Mouse (Mus musculus): ENCODE results near the gene Fstl3.
"Not testable (repeated sequence)": the region's sequence is repeated elsewhere in the genome, so short reads cannot be mapped to it uniquely, and the experiment has no call there.

Fstl3 gene

GRCm38 (mm10) chr10:79777103-79777531 lies at the start of gene Fstl3:
TSS of gene Fstl3 (plus strand) at chr10:79777272.
- in situ Hi-C loops (cut with MboI, MseI), result no loop called here

GRCm38 (mm10) chr10:79728323-79729249 lies 48.5 kb upstream of the Fstl3 start:
- in situ Hi-C loops (cut with MboI, MseI), result no loop called here

- in situ Hi-C loops (cut with MboI, MseI), result no loop called here
These were observed 47.6 kb upstream of the Fstl3 start for GRCm38 (mm10) chr10:79729357-79729965.

DNA sequence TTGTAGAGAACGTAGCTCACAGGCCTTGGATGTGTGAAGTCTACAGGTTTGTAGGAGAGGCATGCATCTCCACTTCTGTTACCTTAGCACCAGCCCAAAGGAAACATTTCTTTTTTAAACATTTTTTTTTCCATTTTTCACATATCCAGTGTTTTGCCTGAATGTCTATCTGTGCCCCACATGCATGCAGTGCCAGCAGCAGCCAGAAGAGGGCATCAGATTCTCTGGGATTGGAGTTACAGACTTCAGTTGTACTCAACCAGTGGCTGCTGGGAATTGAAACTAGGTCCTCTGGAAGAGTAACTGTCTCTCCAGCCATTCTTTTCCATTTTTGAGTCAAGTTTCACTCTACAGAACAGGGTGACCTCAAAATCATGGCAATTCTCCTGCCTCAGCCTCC lies 44.6 kb upstream of the Fstl3 start:
- in situ Hi-C loops (cut with MboI, MseI), result no loop called here

DNA sequence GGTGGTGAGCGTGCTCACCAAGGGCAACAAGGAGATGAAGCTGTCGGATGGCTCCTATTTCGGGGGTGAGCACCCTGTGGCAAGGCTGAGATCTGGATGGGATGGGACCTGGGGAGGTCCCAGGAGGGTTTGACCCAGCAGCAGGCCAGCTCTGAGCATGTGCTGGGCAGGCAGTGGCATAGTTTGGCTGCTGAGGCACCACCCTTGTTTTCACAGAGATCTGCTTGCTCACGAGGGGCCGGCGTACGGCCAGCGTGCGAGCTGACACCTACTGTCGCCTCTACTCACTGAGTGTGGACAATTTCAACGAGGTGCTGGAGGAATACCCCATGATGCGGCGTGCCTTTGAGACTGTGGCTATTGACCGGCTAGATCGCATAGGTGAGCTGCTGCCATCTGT lies 43.2 kb upstream of the Fstl3 start:
- in situ Hi-C loops (cut with MboI, MseI), result no loop called here

DNA sequence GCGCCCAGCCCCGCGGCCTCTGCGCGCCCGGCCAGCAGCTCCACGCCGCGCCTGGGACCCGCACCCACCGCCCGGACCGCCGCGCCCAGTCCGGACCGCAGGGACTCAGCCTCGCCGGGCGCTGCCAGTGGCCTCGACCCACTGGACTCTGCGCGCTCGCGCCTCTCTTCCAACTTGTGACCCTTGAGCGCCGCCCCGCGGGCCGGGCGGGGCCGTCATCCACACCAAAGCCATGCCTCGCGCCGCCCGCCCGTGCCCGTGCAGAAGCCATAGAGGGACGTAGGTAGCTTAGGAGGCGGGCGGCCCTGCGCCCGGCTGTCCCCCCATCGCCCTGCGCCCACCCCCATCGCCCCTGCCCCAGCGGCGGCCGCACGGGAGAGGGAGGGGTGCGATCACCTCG lies 41.7 kb upstream of the Fstl3 start:
- in situ Hi-C loops (cut with MboI, MseI), result no loop called here

- in situ Hi-C loops (cut with MboI, MseI), result no loop called here
These were observed 40.4 kb upstream of the Fstl3 start for GRCm38 (mm10) chr10:79736706-79737105.

- in situ Hi-C loops (cut with MboI, MseI), result no loop called here
These were observed 38.8 kb upstream of the Fstl3 start for GRCm38 (mm10) chr10:79738259-79738658.

GRCm38 (mm10) chr10:79739234-79739633 lies 37.8 kb upstream of the Fstl3 start:
- in situ Hi-C loops (cut with MboI, MseI), result no loop called here

DNA sequence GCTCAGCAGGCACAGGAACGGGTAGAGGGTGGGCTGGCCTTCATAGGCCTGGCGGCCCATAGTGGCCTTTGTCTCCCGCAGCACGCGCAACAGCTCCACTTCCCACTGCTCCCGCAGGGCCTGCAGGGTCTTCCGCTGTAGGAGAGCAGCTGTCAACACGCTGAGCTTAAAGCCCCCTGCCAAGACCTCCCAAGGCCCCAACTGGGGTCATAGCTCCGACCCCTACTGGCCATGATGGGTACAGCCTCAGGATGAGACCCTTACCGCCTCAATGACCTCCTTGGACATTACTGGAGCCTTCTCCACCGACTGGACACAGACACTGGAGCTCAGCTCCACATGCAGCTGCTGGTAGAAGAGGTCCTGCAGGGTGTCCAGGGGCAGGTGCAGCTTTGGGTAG lies 36.2 kb upstream of the Fstl3 start:
- in situ Hi-C loops (cut with MboI, MseI), result no loop called here

GRCm38 (mm10) chr10:79743161-79743560 lies 33.9 kb upstream of the Fstl3 start:
- in situ Hi-C loops (cut with MboI, MseI), result no loop called here

DNA sequence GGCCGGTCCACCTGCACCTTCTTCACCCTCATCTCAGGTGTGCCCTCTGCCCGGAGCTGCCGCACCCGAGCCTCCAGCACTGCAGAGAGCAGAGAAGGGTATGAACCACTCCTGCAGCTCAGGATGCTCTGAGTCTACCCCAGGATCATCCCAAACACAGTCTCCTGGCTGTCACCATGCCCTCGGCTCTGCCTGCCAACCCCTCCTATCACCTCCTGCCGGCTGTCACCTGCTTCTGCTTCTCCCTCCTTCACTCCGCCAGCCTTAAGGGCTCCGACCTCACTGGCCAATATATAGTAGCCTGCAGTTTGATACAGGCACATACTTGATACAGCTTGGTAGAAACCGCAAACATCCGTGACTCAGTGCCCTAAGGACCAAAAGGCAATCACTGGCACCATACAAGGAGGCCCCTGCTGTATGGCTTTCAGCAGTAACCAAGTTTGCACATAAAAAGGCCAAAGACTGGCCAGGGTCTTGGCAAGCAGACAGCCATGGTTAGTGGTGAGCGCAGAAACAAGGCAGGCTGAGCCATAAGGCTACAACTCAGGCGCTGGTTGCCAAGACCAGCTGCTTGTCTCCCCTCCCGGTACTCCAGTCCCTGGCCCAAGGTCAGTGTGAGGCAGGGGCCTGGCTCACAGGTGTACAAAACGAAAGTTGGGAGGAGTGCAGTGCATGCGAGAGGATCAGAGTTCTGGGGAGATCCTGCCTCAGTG lies 33.3 kb upstream of the Fstl3 start:
- in situ Hi-C loops (cut with MboI, MseI), result no loop called here

GRCm38 (mm10) chr10:79745411-79745810 lies 31.7 kb upstream of the Fstl3 start:
- in situ Hi-C loops (cut with MboI, MseI), result no loop called here

- in situ Hi-C loops (cut with MboI, MseI), result no loop called here
These were observed 30.9 kb upstream of the Fstl3 start, which contains the start of gene Polrmt for GRCm38 (mm10) chr10:79745898-79746773. TSS of gene Polrmt (minus strand) at chr10:79746581.

- in situ Hi-C loops (cut with MboI, MseI), result no loop called here
These were observed 30.3 kb upstream of the Fstl3 start for GRCm38 (mm10) chr10:79746774-79747151.

GRCm38 (mm10) chr10:79748496-79748895 lies 28.6 kb upstream of the Fstl3 start:
- in situ Hi-C loops (cut with MboI, MseI), result no loop called here

- in situ Hi-C loops (cut with MboI, MseI), result no loop called here
These were observed 22.1 kb upstream of the Fstl3 start, which contains the start of gene Fgf22 for GRCm38 (mm10) chr10:79754856-79755516. TSS of gene Fgf22 (plus strand) at chr10:79755076.

- in situ Hi-C loops (cut with MboI, MseI), result no loop called here
These were observed 21.2 kb upstream of the Fstl3 start for GRCm38 (mm10) chr10:79755854-79756253.

GRCm38 (mm10) chr10:79756660-79757059 lies 20.4 kb upstream of the Fstl3 start:
- in situ Hi-C loops (cut with MboI, MseI), result no loop called here

DNA sequence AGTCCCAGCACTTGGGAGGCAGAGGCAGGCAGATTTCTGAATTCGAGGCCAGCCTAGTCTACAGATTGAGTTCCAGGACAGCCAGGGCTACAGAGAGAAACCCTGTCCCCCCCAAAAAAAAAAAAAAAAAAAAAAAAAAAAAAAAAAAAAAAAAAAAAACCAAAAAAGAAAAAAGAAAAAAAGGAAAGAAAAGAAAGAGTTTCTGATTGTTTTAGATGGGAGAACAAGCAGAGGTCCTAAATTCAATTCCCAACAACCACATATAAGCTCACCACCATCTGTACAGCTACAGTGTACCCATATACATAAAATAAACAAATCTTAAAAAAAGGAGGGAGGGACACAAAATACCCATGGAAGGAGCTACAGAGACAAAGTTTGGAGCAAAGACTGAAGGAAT lies 17.4 kb upstream of the Fstl3 start:
- in situ Hi-C loops (cut with MboI, MseI), result not testable (repeated sequence)
